Mouse (Mus musculus): Measurements from ENCODE around the gene Chd5. TPM values are rescaled to one million over a fixed set of nuclear protein-coding genes. Genes with fewer than 3 reads are reported as not detected.

The Chd5 gene
- polyA plus RNA-seq, 1 experiment from 2014 or later = 55.2 TPM

- H3K9me3 ChIP-seq (replicated peaks; ENCODE audit: control insufficient read depth, low read length, poor library complexity, severe bottlenecking) = no peaks in the 10 kb centered on the region
- no peak overlapping the region for H3K4me2 ChIP-seq (ENCODE audit: low read length)
- peaks cover 45% of the 10 kb centered on the region for H3K4me1 ChIP-seq (ENCODE audit: control insufficient read depth, insufficient read depth, low read length)
- no peak for ATAC-seq
- no peak overlapping the region; the same call in 1 of the 2 replicates for H3K9ac ChIP-seq (ENCODE audit: low read depth, low read length)
- 59% methylated on average over 7 of the region's 7 CpGs for WGBS
- no peak overlapping the region for H3K27ac ChIP-seq (ENCODE audit: low read length)
- H3K36me3 ChIP-seq (ENCODE audit: control insufficient read depth, insufficient read depth, low read length) = no peaks in the 10 kb centered on the region
- H3K27me3 ChIP-seq (ENCODE audit: control insufficient read depth, insufficient read depth, low read depth, low read length) = no peaks in the 10 kb centered on the region
- H3K4me3 ChIP-seq (ENCODE audit: low read depth, low read length) = no peak overlapping the region
Measured at GRCm38 (mm10) chr4:152345120-152345889, 6.9 kb downstream of the Chd5 start.

GRCm38 (mm10) chr4:152349837-152350381 is 11.5 kb downstream of the Chd5 start:
- ATAC-seq = peak; percentile 78
- no peaks in the 10 kb centered on the region for H3K27me3 ChIP-seq (ENCODE audit: control insufficient read depth, insufficient read depth, low read depth, low read length)
- 5% methylated on average over 16 of the region's 17 CpGs for WGBS

GRCm38 (mm10) chr4:152350722-152351421 is 12.4 kb downstream of the Chd5 start:
- Histone ChIP-seq H3K27ac (ENCODE audit: low read length) (peak overlapping the region; percentile 90), H3K4me2 (ENCODE audit: low read length) (peak overlapping the region; percentile 62), H3K9me3 (replicated peaks; ENCODE audit: control insufficient read depth, low read length, poor library complexity, severe bottlenecking) (no peaks in the 10 kb centered on the region), H3K4me1 (ENCODE audit: control insufficient read depth, insufficient read depth, low read length) (peaks cover 37% of the 10 kb centered on the region), H3K27me3 (ENCODE audit: control insufficient read depth, insufficient read depth, low read depth, low read length) (no peaks in the 10 kb centered on the region), H3K36me3 (ENCODE audit: control insufficient read depth, insufficient read depth, low read length) (peaks cover 11% of the 10 kb centered on the region), H3K9ac (ENCODE audit: low read depth, low read length) (peak overlapping the region; percentile 50), H3K4me3 (ENCODE audit: low read depth, low read length) (0 out of 2 replicates have a peak overlapping the region, but pooled peaks have one; percentile 22)
- no peak for ATAC-seq
- 34% methylated on average over 8 of the region's 8 CpGs for WGBS

More at GRCm38 (mm10) chr4:152349837-152350381, 11.5 kb downstream of the Chd5 start:
- Histone ChIP-seq H3K27ac (ENCODE audit: low read length) (peak overlapping the region; percentile 90), H3K4me1 (ENCODE audit: control insufficient read depth, insufficient read depth, low read length) (peaks cover 37% of the 10 kb centered on the region), H3K4me3 (ENCODE audit: low read depth, low read length) (peak overlapping the region; percentile 22), H3K4me2 (ENCODE audit: low read length) (peak overlapping the region; percentile 62), H3K36me3 (ENCODE audit: control insufficient read depth, insufficient read depth, low read length) (peaks cover 11% of the 10 kb centered on the region), H3K9ac (ENCODE audit: low read depth, low read length) (peak overlapping the region; percentile 67), H3K9me3 (replicated peaks; ENCODE audit: control insufficient read depth, low read length, poor library complexity, severe bottlenecking) (no peaks in the 10 kb centered on the region)

GRCm38 (mm10) chr4:152351422-152352305 is 13.2 kb downstream of the Chd5 start:
- Histone ChIP-seq H3K27ac (ENCODE audit: low read length) (peak overlapping the region; percentile 90), H3K27me3 (ENCODE audit: control insufficient read depth, insufficient read depth, low read depth, low read length) (no peaks in the 10 kb centered on the region), H3K36me3 (ENCODE audit: control insufficient read depth, insufficient read depth, low read length) (peaks cover 11% of the 10 kb centered on the region), H3K9ac (ENCODE audit: low read depth, low read length) (peak overlapping the region; percentile 48; the same call in 1 of the 2 replicates), H3K9me3 (replicated peaks; ENCODE audit: control insufficient read depth, low read length, poor library complexity, severe bottlenecking) (no peaks in the 10 kb centered on the region), H3K4me2 (ENCODE audit: low read length) (peak overlapping the region; percentile 62; the same call in 1 of the 2 replicates), H3K4me1 (ENCODE audit: control insufficient read depth, insufficient read depth, low read length) (peaks cover 37% of the 10 kb centered on the region), H3K4me3 (ENCODE audit: low read depth, low read length) (no peak overlapping the region)
- ATAC-seq = peak; percentile 31
- 6% methylated on average over 14 of the region's 14 CpGs for WGBS

GRCm38 (mm10) chr4:152353886-152354637 is 15.6 kb downstream of the Chd5 start:
- Histone ChIP-seq H3K4me1 (ENCODE audit: control insufficient read depth, insufficient read depth, low read length) (peaks cover 27% of the 10 kb centered on the region), H3K27ac (ENCODE audit: low read length) (no peak overlapping the region), H3K9ac (ENCODE audit: low read depth, low read length) (no peak overlapping the region), H3K4me3 (ENCODE audit: low read depth, low read length) (no peak overlapping the region), H3K27me3 (ENCODE audit: control insufficient read depth, insufficient read depth, low read depth, low read length) (no peaks in the 10 kb centered on the region), H3K36me3 (ENCODE audit: control insufficient read depth, insufficient read depth, low read length) (peaks cover 11% of the 10 kb centered on the region), H3K4me2 (ENCODE audit: low read length) (no peak overlapping the region), H3K9me3 (replicated peaks; ENCODE audit: control insufficient read depth, low read length, poor library complexity, severe bottlenecking) (no peaks in the 10 kb centered on the region)
- ATAC-seq = no peak
- 85% methylated on average over 14 of the region's 14 CpGs for WGBS

- Histone ChIP-seq H3K9ac (ENCODE audit: low read depth, low read length) (no peak overlapping the region), H3K4me1 (ENCODE audit: control insufficient read depth, insufficient read depth, low read length) (peaks cover 13% of the 10 kb centered on the region), H3K36me3 (ENCODE audit: control insufficient read depth, insufficient read depth, low read length) (peaks cover 11% of the 10 kb centered on the region), H3K27me3 (ENCODE audit: control insufficient read depth, insufficient read depth, low read depth, low read length) (no peaks in the 10 kb centered on the region), H3K9me3 (replicated peaks; ENCODE audit: control insufficient read depth, low read length, poor library complexity, severe bottlenecking) (no peaks in the 10 kb centered on the region), H3K27ac (ENCODE audit: low read length) (no peak overlapping the region), H3K4me2 (ENCODE audit: low read length) (no peak overlapping the region), H3K4me3 (ENCODE audit: low read depth, low read length) (no peak overlapping the region)
- no peak for ATAC-seq
- 78% methylated on average over 7 of the region's 7 CpGs for WGBS
Measured at GRCm38 (mm10) chr4:152355672-152356071, 17.2 kb downstream of the Chd5 start.

- Histone ChIP-seq H3K27ac (ENCODE audit: low read length) (no peak overlapping the region), H3K36me3 (ENCODE audit: control insufficient read depth, insufficient read depth, low read length) (peaks cover 11% of the 10 kb centered on the region), H3K9me3 (replicated peaks; ENCODE audit: control insufficient read depth, low read length, poor library complexity, severe bottlenecking) (no peaks in the 10 kb centered on the region), H3K4me1 (ENCODE audit: control insufficient read depth, insufficient read depth, low read length) (peaks cover 3% of the 10 kb centered on the region), H3K4me3 (ENCODE audit: low read depth, low read length) (no peak overlapping the region), H3K27me3 (ENCODE audit: control insufficient read depth, insufficient read depth, low read depth, low read length) (no peaks in the 10 kb centered on the region), H3K9ac (ENCODE audit: low read depth, low read length) (no peak overlapping the region), H3K4me2 (ENCODE audit: low read length) (no peak overlapping the region)
- WGBS = 12% methylated on average over 11 of the region's 11 CpGs
- no peak for ATAC-seq
Measured at GRCm38 (mm10) chr4:152359700-152360099, 21.2 kb downstream of the Chd5 start.

GRCm38 (mm10) chr4:152360855-152361254 is 22.4 kb downstream of the Chd5 start:
- Histone ChIP-seq H3K4me3 (ENCODE audit: low read depth, low read length) (no peak overlapping the region), H3K27ac (ENCODE audit: low read length) (no peak overlapping the region), H3K4me2 (ENCODE audit: low read length) (no peak overlapping the region), H3K9ac (ENCODE audit: low read depth, low read length) (no peak overlapping the region), H3K9me3 (replicated peaks; ENCODE audit: control insufficient read depth, low read length, poor library complexity, severe bottlenecking) (no peaks in the 10 kb centered on the region), H3K4me1 (ENCODE audit: control insufficient read depth, insufficient read depth, low read length) (peaks cover 10% of the 10 kb centered on the region), H3K36me3 (ENCODE audit: control insufficient read depth, insufficient read depth, low read length) (peaks cover 12% of the 10 kb centered on the region), H3K27me3 (ENCODE audit: control insufficient read depth, insufficient read depth, low read depth, low read length) (no peaks in the 10 kb centered on the region)
- no peak for ATAC-seq
- WGBS = 4% methylated on average over 23 of the region's 24 CpGs

Data from midbrain, embryonic 16.5 days (tissue).